Mouse (Mus musculus) bone marrow, adult 2 months (tissue): ENCODE measurements around the gene Col8a2. TPM values are rescaled to one million over a fixed set of nuclear protein-coding genes. Genes with fewer than 3 reads are reported as not detected.

Source experiments
- H3K27ac ChIP-seq: fragments of 200-500 bp; 2 replicates; pipeline ENCODE4 v1.5.1; 2012; ENCODE audit warnings: low read depth, mild to moderate bottlenecking, control low read depth, inconsistent platforms, low read length; ENCODE audit not compliant: control insufficient read depth, poor library complexity, insufficient read depth
- H3K4me1 ChIP-seq: fragments of 200-500 bp; 2 replicates; pipeline ENCODE4 v1.6.1; 2011; ENCODE audit warnings: low read length; ENCODE audit not compliant: control insufficient read depth, insufficient read depth
- H3K4me3 ChIP-seq: fragments of 200-500 bp; replicated peaks from 2 replicates; pipeline ENCODE3; 2011; ENCODE audit warnings: mild to moderate bottlenecking, low read depth, low read length, control low read depth; ENCODE audit not compliant: control insufficient read depth
- CTCF ChIP-seq: fragments of 200-500 bp; IDR thresholded peaks from 2 replicates; pipeline ENCODE4 v1.5.1; 2011; ENCODE audit warnings: low read length, control low read depth; ENCODE audit not compliant: control insufficient read depth, insufficient read depth
- POLR2A ChIP-seq: fragments of 200-500 bp; IDR thresholded peaks from 2 replicates; pipeline ENCODE4 v1.6.1; 2011; ENCODE audit warnings: low read depth, mild to moderate bottlenecking, control low read depth, low read length, borderline replicate concordance; ENCODE audit not compliant: control insufficient read depth
- WGBS: fragments of 180-500 bp; shearing (Covaris S2); methylation state at CpG from one replicate; pipeline ENCODE4 v1.1.7; 2018; 5-methylcytosine and 5-hydroxymethylcytosine counted together
- polyA plus RNA-seq: library from polyadenylated mRNA; stranded (reverse); fragments of >200 nt; gene quantifications from 2 replicates; pipeline ENCODE4 v1.2.4, GENCODE M21; 2011; ENCODE audit warnings: low replicate concordance; ENCODE audit not compliant: missing spikeins, insufficient read depth, insufficient read length

Gene Col8a2
- polyA plus RNA-seq, 1 experiment: 0.57 TPM

DNA sequence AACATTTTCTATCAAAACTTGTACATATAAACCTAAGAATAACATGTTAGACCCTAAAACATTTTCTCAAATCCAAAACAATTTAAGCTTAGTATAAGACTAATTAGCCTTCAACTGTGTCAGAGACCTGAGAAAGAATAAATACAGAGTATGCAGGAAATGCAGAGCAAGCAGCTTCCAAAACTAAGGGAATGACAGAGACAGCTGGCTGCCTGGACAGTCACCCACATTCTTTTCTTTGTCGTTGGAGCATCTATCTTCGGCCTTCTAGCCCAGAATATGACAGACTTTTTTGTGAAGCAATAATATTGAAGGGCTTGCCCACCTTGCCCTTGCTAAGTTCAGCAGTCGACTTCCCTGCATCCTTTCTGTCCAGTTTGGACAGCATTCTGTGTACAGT, 17.3 kb upstream of the Col8a2 start:
- TF ChIP-seq CTCF (no peak), POLR2A (no peak)
- H3K27ac ChIP-seq: no peak overlapping the region
- H3K4me1 ChIP-seq: no peaks in the 10 kb centered on the region
- WGBS: 76% methylated on average over 3 of the region's 3 CpGs
- H3K4me3 ChIP-seq: no peak overlapping the region

- H3K4me3 ChIP-seq: no peak overlapping the region
- no peaks in the 10 kb centered on the region for H3K4me1 ChIP-seq
- H3K27ac ChIP-seq: no peak overlapping the region
- 90% methylated on average over 13 of the region's 13 CpGs for WGBS
- TF ChIP-seq POLR2A: no peak
- no peak for TF ChIP-seq CTCF
Measured at GRCm38 (mm10) chr4:126273753-126274152, 12.8 kb upstream of the Col8a2 start.

GRCm38 (mm10) chr4:126275081-126275480, 11.5 kb upstream of the Col8a2 start:
- 88% methylated on average over 4 of the region's 4 CpGs for WGBS
- Histone ChIP-seq H3K4me1 (no peaks in the 10 kb centered on the region), H3K4me3 (no peak overlapping the region), H3K27ac (no peak overlapping the region)
- TF ChIP-seq CTCF: no peak
- TF ChIP-seq POLR2A: no peak

GRCm38 (mm10) chr4:126275681-126276131, 10.9 kb upstream of the Col8a2 start:
- no peaks in the 10 kb centered on the region for H3K4me1 ChIP-seq
- H3K4me3 ChIP-seq: no peak overlapping the region
- WGBS: 89% methylated on average over 13 of the region's 13 CpGs
- H3K27ac ChIP-seq: no peak overlapping the region
- TF ChIP-seq CTCF (no peak), POLR2A (no peak)

DNA sequence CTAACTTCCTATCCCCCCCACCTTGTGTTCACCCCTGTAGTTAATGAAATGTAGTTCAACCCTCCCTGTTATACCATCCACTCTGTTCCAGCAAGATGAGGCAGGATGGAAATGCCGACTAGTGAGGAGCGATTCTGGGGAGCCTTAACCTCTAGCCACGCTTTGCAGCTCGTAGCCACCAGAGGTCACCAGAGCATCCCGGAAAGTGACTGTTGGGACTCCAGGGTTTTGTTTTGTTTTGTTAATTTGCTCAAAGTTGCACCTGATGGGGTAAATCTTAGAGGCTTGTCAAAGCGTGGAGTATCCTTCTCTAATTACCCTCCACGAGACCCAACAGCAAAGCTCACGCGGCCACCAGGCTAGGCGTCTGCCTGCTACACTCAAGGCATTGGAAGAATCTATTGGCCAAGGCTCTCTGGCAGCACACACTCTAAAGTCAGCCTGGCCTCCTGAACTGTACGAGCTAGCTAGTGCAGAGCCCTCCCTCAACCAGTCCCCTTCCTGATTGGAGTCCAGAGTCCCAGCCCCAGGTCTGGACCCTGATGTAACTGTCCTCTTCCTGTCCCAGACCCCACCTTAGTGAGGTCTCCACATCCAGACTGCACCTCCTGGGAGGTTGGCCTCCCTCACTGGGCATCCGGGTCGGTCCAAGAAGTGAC, 8.6 kb upstream of the Col8a2 start:
- Histone ChIP-seq H3K27ac (no peak overlapping the region), H3K4me1 (no peaks in the 10 kb centered on the region), H3K4me3 (no peak overlapping the region)
- peak; percentile 65 for TF ChIP-seq CTCF
- TF ChIP-seq POLR2A: no peak
- WGBS: 17% methylated on average over 13 of the region's 13 CpGs

DNA sequence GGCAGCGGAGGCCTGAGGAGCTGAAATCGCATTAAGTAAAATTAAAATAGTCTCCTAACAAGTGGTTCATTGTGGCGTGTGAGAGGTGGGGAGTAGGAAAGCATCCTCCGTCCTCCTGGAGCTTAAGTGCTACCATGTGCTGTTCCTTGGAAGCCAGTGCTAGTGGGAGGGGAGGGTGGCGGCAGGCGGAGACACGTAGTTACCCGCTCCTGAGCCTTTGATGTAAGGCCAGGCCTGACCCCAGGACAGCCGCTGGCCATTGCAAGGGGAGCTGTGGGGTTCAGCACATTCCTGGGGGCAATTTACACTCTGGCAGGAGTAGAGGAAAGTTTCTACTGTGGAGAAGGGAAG, 8.1 kb upstream of the Col8a2 start:
- Histone ChIP-seq H3K4me1 (no peaks in the 10 kb centered on the region), H3K27ac (no peak overlapping the region), H3K4me3 (no peak overlapping the region)
- WGBS: 83% methylated on average over 9 of the region's 9 CpGs
- no peak for TF ChIP-seq POLR2A

DNA sequence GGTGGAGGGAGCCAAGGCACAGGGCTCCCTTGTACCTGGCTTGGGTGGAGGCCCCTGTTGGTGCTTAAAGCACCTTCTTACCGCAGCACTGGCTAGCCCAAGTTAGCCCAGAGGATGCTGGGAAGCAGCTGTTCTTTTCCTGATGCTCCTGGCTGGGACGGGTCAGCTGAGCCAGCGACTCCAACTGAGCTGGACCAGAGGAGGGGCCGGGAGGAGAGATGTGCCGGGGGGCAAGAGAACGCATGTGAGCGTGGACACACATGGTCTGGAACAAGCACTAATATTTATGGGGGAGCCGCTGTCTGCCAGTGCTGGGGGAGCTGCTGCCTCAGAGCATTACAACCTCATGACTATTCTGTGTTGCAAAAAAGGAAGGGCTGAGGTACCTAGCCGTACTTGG, 7.6 kb upstream of the Col8a2 start:
- 83% methylated on average over 9 of the region's 9 CpGs for WGBS
- TF ChIP-seq POLR2A (no peak), CTCF (no peak)
- no peak overlapping the region for H3K4me3 ChIP-seq
- H3K4me1 ChIP-seq: no peaks in the 10 kb centered on the region; the same call in 1 of the 2 replicates
- no peak overlapping the region for H3K27ac ChIP-seq

DNA sequence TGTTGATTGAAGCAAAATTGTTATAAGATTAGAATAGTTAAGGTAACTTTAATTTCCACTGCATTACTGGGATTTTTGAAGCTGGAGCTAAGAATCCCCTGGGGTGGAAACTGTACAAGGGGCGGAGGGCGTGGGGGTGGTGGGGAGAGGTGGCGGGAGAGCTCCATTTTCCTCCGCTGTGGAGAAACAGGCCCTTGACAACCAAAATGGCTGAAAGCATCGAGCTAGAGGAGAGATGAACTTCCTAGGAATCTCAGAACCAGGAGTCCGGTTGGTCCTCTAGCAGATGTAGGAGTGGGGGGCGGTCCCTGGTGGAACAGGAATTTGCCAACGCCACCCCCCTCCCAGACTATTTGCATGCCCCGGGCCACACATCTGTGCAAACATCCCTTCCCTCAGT, 4.9 kb upstream of the Col8a2 start:
- no peaks in the 10 kb centered on the region; the same call in none of the 2 replicates for H3K4me1 ChIP-seq
- no peak overlapping the region for H3K27ac ChIP-seq
- WGBS: 84% methylated on average over 9 of the region's 9 CpGs
- TF ChIP-seq POLR2A: no peak
- no peak for TF ChIP-seq CTCF
- no peak overlapping the region for H3K4me3 ChIP-seq

GRCm38 (mm10) chr4:126283582-126283981, 3.0 kb upstream of the Col8a2 start:
- no peak overlapping the region for H3K4me3 ChIP-seq
- no peaks in the 10 kb centered on the region; the same call in none of the 2 replicates for H3K4me1 ChIP-seq
- H3K27ac ChIP-seq: no peak overlapping the region
- TF ChIP-seq CTCF (no peak), POLR2A (no peak)
- WGBS: 73% methylated on average over 8 of the region's 8 CpGs
